Mouse (Mus musculus): Measurements from ENCODE around the gene Nhlrc4.

GRCm38 (mm10) chr17:25903061-25903460, 41.7 kb downstream of the Nhlrc4 start:
- TF ChIP-seq CTCF (IDR thresholded peaks at IDR 0.05; ENCODE audit: low read depth): no peak
- no peak for TF ChIP-seq EP300 (optimal IDR thresholded peaks at IDR 0.05)

Measured in stomach, postnatal 0 days (tissue).